Mouse (Mus musculus) brain, adult 2 months (tissue): ENCODE measurements around the gene Fbxo5.
A peak's percentile ranks its signal among the peaks of the same experiment; 100 is the strongest.

ENCODE experiments used
- DNase-seq: peaks from one replicate; pipeline ENCODE4 v3.0.0; 2011; ENCODE audit warnings: low read depth, low spot score

The Fbxo5 gene

DNA sequence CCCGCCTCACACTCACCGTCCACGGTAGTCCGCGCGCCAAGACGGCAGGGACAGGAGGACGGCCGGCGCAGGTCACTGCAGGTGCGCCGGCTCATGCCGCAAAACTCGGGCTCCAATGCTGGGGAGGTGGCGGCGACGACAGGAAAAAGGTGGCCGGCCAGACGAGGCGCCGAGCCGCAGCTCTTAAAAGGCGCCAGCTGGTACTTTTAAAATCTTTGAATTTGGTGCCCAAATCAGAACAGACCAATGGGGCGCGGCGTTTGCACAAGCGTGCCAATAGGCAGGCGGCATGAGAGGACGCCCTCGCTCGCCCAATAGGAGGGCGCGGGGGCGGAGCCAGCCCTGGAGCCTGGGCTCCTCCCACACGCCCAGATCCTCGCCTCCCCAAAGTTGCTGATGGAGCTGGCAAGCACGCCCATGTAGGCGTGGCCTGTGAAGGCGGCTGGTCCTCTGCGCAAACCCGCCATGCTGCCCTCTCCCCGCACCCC, at the start of gene Fbxo5:
Fbxo5 (minus strand) TSS at position 358 of the 488 bp plus-strand sequence.
- peak; percentile 100 for DNase-seq

DNA sequence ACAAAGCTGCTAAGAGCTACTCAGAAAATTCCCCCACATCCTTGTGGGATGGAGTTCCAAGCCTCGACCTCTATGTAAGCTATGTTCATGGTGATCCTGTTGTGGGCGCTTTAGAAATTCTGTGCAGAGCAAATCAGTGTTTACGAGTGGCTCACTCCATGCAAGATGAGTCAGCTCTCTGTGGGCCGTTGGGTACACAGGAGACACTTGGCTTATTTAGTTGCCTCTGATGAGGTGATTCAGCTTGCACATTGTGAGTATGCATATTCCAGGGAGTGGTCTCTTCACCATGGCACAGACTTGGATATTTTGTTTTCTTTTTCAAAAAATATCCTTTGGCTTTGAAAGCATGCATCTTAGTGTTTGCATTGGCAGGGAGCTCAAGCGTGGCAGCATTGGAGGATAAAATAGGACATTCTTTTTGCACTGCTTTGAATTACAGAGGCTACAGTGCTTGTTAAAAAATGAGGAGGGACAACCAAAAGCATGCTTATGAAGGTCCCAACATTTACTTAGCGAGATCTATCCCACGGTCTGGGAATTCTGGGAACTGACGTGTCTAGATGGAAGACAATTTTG, 48.0 kb upstream of the Fbxo5 start:
- peak; percentile 84 for DNase-seq

DNA sequence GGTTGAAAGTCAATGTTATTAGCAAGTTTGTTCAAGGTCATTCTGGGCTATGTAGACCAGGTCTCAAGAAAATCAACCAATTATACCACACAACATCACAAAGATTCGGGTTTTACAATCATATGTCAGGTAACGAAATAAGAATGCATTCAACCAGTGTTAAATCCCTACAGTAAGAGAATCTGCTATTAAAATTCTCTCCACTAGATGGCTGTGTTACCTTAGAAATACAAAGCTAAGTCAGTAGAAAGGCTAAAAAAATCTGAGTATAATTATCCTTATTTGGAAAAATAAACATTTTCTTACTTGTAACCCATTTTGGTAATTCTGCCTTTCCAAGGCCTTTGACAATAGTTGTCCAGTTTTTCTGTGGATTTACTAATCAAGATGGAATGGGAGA, 41.5 kb upstream of the Fbxo5 start:
- peak; percentile 68 for DNase-seq

DNA sequence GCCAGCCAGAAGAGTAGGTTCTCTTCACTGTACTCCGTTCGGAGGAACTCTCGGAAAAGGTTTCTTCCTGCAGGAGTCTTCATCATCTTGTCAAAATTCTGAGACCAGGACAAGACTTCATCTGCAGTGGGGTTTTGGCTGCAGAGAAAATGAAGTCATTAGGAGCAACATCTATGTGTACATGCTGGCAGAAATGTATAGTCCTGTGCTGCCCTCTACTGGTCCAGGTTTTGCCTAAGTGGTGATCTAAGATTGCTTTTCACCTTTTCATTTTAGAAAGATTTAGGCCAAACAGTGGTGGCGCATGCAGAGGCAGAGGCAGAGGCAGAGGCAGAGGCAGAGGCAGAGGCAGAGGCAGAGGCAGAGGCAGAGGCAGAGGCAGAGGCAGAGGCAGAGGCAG, 36.0 kb upstream of the Fbxo5 start:
- peak; percentile 80 for DNase-seq

DNA sequence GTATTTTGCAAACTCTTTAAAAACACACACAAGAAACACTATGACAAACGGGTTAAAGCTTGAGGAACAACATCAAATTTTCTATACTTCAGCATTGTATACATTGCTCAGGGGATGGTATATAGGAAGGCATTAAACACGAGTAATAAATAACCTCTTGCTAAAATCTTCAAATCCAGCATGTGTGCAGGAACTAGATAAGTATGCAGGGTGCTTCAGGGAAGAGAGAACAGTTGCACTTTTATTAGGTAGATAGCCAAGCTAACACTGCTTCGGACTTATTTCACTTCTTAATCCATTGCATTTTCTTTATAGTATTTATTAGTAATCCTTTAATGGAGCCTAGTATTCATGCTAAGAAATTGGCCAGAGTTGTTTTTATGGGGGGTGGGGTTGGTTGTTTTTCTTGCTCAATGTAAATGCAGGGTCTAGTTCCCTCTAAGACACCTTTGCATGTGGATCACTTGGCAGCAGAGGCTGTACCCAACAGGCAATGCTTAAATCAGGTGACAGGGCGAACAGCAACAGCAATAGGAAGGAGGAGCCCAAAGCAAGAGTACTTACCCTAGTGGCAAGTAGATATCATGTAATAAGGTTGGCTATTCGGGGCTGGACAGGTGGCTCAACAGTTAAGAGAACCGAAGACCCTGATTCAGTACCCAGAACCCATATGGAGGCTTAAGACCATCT, 21.1 kb upstream of the Fbxo5 start:
- no peak for DNase-seq

DNA sequence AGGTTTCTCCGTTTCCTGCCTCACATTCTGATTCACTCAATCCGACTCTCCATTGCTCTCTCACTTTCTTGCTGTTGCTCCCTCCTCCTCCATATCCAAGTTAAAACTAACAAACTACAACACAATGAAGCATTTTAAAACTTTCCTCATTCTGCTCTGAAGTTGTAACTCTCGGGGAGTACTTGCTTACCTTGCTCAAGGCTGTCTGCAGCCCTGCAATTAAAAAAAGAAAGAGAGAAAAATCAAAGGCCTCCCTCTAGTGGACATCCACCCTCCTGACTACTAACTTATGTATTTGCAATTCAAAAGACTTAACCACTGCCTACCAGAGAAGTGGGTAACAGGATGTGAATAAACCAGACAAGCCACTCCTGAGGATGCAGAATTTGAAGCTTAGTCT, 19.4 kb upstream of the Fbxo5 start:
- DNase-seq = peak; percentile 80

DNA sequence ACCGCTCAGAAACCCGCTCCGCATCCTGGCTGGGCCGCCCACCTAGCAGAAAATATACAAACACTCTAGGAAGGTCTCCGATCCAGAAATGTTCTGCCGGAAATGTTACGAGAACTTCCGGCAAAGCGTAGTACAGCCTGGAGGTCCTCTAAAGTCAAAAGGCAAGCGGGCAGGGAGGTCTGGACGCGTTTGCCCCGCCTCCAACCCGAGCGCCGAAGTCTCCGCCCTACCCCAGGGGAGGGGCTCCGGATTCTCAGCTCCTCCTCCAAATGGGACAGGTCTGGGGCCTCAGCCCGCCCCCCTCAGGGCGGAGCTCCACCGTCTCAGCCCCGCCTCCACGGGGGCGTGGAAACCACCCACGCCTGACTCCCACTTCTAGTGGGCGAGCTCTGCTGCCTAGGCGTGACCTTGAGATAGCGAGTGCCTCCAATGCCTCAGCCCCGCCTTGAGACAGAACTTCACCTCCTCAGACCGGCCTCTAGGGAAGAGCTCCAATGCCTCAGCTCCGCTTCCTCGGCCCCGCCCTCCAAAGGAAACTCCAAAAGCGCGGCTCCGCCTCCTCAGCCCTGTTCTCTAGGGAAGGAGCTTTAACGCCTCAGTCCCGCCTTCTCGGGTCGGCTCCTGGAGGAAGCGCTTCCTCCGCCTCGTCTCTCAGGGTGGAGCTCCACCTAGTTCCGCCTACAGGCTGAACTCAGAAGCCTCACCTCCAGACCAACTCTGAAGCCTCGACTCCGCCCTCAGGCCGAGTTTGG, 18.5 kb upstream of the Fbxo5 start, which contains the start of gene Mtrf1l:
Mtrf1l (minus strand) TSS at position 171 of the 752 bp plus-strand sequence.
- DNase-seq = peak; percentile 98

DNA sequence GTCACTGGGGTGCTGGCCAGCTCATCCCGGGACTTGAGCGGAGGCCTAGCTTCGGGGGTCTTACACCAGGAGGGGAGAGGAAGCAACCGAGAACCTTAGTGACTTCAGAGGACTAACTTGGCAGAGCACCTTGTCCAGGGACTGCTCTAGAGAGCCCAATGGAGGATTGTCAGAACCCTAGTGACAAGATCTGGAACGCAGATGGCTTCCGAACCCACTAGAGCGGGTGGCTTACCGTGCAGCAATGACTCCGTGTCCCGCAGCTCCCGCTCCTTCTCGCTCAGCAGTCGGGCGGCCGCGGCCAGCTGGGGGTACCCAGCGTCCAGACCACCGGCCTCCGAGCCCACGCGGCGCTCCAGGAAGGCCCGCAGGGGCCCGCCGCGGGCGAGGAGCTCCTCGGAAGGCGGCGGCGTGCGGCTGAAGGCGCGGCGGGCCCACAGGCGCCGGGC, 17.9 kb upstream of the Fbxo5 start:
- DNase-seq = peak; percentile 30

DNA sequence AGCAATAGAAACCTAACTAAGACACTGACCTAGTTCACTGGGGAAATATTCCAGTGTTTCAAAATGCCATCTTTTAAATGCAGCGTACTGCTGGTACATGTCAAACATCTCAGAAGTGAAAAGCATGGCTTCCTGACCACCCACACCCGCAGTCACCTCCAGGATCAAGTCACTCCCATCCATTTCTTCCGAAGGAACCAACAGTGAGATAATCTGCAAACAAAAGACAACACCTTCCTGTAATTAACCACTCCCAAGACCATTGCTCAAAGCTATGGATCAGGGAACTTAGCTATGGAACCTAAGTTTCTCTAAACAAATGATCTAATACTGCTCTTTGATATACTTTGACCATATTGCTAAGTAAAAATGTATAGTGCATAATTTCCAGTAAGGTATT, 13.4 kb upstream of the Fbxo5 start:
- DNase-seq = no peak

DNA sequence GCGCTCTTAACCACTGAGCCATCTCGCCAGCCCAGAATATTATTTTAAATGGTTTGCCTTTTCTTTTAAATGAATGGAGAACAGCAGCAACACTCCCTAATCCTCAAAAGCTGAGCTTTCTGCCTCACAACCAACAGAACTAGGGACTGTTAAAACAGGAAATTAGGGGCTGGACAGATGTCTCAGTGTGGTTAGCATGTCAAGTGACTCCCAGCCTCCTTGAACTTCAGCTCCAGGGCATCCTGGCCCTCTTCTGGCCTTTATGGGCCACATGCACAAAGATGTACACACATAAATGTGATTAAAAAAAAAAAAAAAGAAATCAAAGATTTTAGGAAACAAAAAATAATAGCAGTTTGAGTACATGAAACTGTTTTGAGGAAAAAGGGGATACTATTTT, 10.6 kb upstream of the Fbxo5 start:
- DNase-seq = no peak

DNA sequence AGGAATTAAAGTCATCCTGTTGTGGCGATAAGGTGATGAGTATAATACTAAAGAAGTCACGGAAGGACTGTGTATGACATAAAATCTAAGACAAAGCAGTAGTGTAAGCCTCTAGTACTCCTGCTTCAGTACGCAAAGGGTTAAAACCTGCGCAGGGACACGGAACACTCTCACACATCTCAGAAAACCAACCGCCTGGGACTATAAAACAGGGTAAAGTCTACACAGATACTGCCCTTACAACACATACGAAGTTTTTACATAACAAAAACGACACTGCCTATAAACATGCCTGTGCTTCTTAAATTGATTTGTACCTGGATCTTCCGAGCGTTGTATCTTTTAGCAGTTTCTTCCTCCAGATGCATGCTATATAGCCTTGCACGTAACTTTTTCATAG, 8.3 kb upstream of the Fbxo5 start:
- no peak for DNase-seq

DNA sequence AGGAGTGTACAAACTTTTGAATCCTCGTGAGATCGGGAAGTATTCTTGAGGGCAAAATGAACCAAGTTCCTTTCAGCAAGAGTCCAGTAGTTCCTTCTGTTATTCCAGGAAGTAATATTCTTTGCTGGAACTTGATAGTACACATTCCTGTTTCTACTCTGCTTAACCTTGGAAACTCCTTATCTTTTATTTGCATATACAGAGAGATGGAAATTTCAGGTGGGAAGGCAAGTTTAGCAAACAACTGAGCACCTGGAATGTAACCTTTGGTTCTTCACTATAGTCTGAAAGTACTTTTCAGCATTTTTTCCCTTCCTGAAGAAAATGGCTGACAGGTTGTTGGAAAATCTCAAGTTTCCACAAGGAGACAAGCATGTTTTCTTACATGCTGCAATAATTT, 2.3 kb upstream of the Fbxo5 start:
- DNase-seq = no peak

DNA sequence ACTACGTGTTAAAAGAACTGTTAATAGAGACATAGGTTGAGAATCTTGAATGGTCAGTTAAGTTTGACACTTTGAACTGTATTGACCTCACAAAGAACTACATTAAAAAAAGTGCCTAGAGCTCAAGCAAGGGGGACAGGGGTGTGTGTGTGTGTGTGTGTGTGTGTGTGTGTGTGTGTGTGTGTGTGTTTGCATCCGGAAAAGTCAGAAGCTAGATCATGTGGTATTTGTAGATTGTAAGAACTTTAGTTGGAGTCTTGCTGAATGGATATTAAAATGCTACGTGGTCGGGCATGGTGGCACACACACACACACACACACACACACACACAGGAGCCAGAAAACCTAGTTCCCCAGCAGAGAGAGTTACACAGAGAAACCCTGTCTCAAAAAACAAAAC, 1.6 kb upstream of the Fbxo5 start:
- no peak for DNase-seq

DNA sequence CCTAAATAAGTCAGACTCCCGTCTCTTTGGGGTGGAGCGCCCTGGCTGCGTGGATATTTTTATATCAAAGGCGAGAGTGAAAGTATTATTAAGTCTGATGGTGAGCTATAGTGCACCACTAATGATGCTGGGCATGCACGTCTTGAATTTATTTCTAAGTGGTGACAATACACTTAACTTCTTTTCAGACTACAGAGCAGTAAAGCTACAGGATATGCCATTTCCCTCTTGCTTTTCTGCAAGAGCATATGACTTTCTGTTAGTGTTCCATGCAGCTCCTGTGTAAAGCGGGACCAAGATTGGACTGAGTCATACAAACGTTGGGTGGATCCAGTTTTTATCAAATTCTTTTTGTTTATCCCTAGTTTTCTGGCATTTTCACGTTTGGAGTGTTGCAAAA, 1.0 kb upstream of the Fbxo5 start:
- DNase-seq = peak; percentile 32

DNA sequence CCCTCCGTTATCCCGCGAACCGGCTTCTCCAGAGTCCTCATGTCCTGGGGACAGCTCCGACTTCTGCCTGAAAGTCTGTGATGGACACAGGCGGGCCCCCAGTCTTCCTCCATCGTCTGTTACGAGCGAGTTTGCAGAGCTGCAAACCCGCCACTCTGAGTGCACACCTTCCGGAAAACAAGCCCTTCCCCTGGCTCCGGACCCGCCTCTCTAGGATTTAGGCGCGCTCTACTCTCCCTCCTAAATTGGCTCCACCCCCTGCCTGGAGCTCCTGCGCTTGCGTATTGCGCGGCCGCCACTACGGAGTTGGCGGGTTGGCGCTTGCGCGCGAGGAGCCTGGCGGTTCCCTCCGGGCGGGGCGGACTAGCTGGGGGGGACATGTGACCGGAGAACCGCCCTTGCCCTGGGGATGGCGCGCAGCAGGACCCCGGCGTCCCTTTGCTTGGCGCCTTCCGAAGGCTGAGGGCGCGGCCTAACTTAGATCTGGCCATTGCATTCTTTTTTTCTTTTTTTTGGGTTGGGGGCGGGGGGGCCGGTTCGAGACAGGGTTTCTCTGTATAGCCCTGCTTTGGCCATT, 419 bp upstream of the Fbxo5 start:
- DNase-seq = peak; percentile 99

DNA sequence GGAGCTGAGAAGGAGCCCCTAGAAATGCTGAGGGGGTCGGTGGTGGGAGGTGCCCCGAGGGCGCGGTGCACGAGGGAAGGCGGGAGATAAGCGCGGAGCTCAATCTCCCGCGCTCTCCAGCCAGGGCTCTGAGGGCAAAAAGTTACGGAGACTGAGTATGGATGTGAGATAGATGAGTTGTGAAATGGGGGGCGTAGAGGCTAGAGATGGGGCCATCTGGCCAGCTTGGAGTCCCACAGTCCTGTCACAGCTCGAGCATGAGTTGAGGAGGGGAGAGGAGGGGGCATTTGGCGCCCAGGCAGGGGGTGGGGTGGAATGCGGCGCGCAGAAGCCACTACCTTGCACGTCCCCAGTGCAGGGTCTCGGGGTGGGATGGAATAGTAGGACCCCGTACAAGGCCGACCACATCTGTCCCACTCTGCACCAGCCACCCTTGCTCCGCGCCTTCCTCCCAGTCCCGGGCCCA, 676 bp downstream of the Fbxo5 start:
- no peak for DNase-seq

DNA sequence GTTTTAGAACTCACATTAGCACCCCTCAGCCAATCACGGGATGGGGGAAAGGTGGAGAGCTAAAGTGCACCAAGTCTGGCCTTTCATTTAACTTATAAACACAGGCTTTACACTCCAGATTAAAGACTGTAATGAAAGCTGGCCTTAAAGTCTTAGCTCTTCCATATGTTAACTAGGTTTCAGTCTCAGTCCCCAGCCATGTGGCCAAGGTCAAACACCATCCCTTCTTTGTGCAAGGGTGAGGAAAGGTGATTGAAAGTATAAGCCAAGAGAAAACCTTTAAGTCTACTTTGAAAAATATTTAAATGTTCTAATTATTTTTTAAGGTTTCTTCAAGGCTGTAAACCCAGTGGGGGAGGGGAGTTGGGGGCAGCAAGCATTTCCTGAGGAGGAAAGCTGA, 1.7 kb downstream of the Fbxo5 start:
- DNase-seq = no peak

DNA sequence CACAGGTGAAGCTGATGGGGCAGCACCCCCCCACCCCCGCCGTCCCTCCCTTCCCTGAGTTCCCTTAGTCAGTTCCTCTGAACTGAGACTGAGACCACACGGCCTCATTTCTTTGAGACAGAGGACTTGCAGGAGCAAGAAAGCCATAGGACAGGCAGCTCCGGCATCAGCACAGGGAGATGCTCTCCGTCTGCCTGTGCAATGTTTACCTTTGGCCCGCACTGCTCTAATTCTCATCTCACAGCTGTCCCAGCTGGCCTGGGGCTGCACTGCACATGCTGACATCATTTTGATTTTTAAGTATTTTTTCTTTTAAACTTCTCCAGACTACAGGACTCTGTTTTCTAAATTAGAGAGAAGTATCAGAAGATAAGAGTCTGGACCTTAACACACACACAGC, 2.5 kb downstream of the Fbxo5 start:
- no peak for DNase-seq

DNA sequence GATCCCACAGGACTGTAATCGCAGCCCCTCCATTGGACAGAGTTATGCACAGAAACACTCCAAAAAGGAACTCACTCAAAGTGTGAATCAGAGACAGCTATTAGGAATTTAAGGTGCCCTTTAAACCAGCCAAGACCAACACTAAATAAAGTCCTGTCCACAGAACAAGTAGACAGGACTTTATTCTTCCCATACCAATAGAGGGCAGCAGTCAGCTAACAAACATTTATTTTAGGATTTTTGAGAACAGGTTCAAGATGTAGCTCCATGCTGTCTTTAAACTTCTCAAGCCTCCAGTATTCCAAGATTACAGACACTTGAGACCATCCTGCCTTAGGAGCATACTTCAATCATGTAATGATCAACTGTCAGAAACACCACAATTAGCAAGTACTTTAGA, 4.9 kb downstream of the Fbxo5 start:
- peak; percentile 28 for DNase-seq

DNA sequence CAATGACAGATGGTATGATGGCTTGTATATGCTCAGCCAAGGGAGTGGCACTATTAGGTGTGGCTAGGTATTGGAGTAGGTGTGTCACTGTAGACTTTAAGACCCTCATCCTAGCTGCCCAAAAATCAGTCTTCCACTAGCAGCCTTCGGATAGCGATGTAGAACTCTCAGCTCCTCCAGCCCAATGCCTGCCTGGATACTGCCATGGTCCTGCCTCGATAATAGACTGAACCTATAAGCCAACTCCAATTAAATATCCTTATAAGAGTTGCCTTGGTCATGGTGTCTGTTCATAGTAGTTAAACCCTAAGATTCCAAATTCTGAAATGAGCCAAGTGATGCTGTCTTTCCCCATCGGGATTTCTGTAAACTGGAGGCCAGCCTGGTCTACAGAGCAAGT, 7.3 kb downstream of the Fbxo5 start:
- no peak for DNase-seq

DNA sequence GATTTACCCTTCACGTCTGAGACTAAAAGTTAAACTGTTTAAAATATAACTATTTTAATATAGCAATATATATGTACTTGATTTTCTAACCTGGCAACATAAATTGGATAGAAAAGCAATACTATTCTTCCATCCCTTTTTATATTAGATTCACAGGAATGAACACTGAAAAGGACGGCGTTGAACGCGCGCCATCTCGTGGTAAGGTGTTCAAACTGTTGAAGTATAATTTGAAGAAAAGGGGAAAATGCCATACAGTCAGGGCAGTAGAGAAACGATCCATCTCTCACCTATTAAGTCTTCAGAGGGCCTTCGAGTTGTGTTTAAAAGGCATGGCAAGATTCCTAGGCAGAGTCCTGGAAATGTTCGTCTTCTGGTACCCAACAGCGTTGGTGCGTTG, 14.7 kb downstream of the Fbxo5 start:
- DNase-seq = peak; percentile 65

DNA sequence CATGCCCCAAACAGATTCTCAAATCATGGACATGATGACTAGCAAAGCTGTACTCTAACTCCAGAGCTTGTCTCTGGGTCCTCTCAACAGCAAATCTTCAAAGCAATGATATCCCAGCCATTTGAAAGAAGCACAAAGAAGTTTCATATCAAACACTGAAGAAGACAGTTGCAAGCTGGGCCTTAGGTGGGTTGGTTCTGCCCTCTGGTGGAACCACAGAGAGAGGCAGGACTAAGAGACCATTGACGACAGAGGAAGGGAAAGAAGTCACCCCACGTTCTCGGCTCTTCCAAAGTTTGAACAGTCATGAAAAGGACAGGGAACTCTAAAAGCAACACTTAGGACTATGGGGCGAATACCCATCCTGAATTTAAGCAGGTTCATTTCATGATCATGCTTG, 18.5 kb downstream of the Fbxo5 start:
- DNase-seq = peak; percentile 64
